Mouse (Mus musculus) ES-Bruce4 (cell line): ENCODE measurements around the gene Dnah10. TPM values are rescaled to one million over a fixed set of nuclear protein-coding genes. Genes with fewer than 3 reads are reported as not detected.

Source experiments
- H3K27ac ChIP-seq: 2 replicates; pipeline ENCODE4 v1.5.1; 2012; ENCODE audit warnings: low read length, inconsistent platforms; ENCODE audit not compliant: insufficient read depth
- H3K27me3 ChIP-seq: 2 replicates; pipeline ENCODE4 v1.6.1; 2012; ENCODE audit warnings: mild to moderate bottlenecking, low read length, inconsistent platforms; ENCODE audit not compliant: control insufficient read depth, poor library complexity, insufficient read depth, severe bottlenecking
- H3K36me3 ChIP-seq: 2 replicates; pipeline ENCODE4 v1.6.1; 2012; ENCODE audit warnings: inconsistent platforms, mild to moderate bottlenecking, low read length, moderate library complexity; ENCODE audit not compliant: control insufficient read depth, poor library complexity, insufficient read depth, severe bottlenecking
- H3K4me1 ChIP-seq: one replicate; pipeline ENCODE4 v1.8.1; 2011; ENCODE audit warnings: low read length; ENCODE audit not compliant: control insufficient read depth, insufficient read depth
- H3K4me3 ChIP-seq: 2 replicates; pipeline ENCODE4 v1.5.1; 2011; ENCODE audit warnings: low read depth, mild to moderate bottlenecking, low read length
- H3K9ac ChIP-seq: 2 replicates; pipeline ENCODE4 v1.6.1; 2012; ENCODE audit warnings: low read depth, mild to moderate bottlenecking, inconsistent platforms; ENCODE audit not compliant: poor library complexity, severe bottlenecking
- H3K9me3 ChIP-seq: replicated peaks from 2 replicates; pipeline ENCODE4 v1.6.1; 2012; ENCODE audit warnings: mild to moderate bottlenecking, low read length, inconsistent platforms; ENCODE audit not compliant: control insufficient read depth, poor library complexity, insufficient read depth, severe bottlenecking
- CTCF ChIP-seq: IDR thresholded peaks from one replicate; pipeline ENCODE4 v1.8.1; 2011; ENCODE audit warnings: low read depth, low read length
- EP300 ChIP-seq: IDR thresholded peaks from 2 replicates; pipeline ENCODE4 v1.6.1; 2011; ENCODE audit warnings: low read depth, low read length; ENCODE audit not compliant: insufficient read depth
- POLR2A ChIP-seq: IDR thresholded peaks from one replicate; pipeline ENCODE4 v1.8.1; 2011; ENCODE audit warnings: low read length; ENCODE audit not compliant: insufficient read depth
- polyA plus RNA-seq: library from polyadenylated mRNA; stranded (reverse); fragments of >200 nt; gene quantifications from 2 replicates; pipeline ENCODE4 v1.2.4, GENCODE M21; 2011; ENCODE audit warnings: low read depth; ENCODE audit not compliant: missing spikeins, insufficient read depth, insufficient read length

Dnah10 gene
- polyA plus RNA-seq, 1 experiment: 0.73 TPM

GRCm38 (mm10) chr5:124814797-124815196 lies 89.9 kb downstream of the Dnah10 start:
- Histone ChIP-seq H3K9ac (no peak overlapping the region), H3K27me3 (no peaks in the 10 kb centered on the region), H3K36me3 (no peaks in the 10 kb centered on the region), H3K27ac (no peak overlapping the region), H3K4me3 (no peak overlapping the region), H3K4me1 (no peaks in the 10 kb centered on the region), H3K9me3 (no peaks in the 10 kb centered on the region)
- TF ChIP-seq CTCF (no peak), POLR2A (no peak), EP300 (no peak)

GRCm38 (mm10) chr5:124817050-124817449 lies 92.2 kb downstream of the Dnah10 start:
- H3K27me3 ChIP-seq: no peaks in the 10 kb centered on the region
- 0 out of 2 replicates have a peak overlapping the region, but pooled peaks have one; percentile 4 for H3K4me3 ChIP-seq
- H3K9ac ChIP-seq: no peak overlapping the region
- no peak overlapping the region for H3K27ac ChIP-seq
- no peaks in the 10 kb centered on the region for H3K4me1 ChIP-seq
- no peaks in the 10 kb centered on the region for H3K36me3 ChIP-seq
- no peaks in the 10 kb centered on the region for H3K9me3 ChIP-seq
- TF ChIP-seq CTCF (no peak), POLR2A (no peak), EP300 (no peak)

GRCm38 (mm10) chr5:124822128-124822894 lies 97.4 kb downstream of the Dnah10 start:
- no peaks in the 10 kb centered on the region for H3K9me3 ChIP-seq
- no peak overlapping the region for H3K4me3 ChIP-seq
- no peak overlapping the region for H3K27ac ChIP-seq
- no peaks in the 10 kb centered on the region for H3K36me3 ChIP-seq
- H3K9ac ChIP-seq: no peak overlapping the region
- H3K4me1 ChIP-seq: no peaks in the 10 kb centered on the region
- TF ChIP-seq EP300 (no peak), CTCF (no peak), POLR2A (no peak)
- no peaks in the 10 kb centered on the region for H3K27me3 ChIP-seq

GRCm38 (mm10) chr5:124830331-124830730 lies 105.4 kb downstream of the Dnah10 start:
- no peak overlapping the region for H3K4me3 ChIP-seq
- H3K9ac ChIP-seq: no peak overlapping the region
- no peak overlapping the region for H3K27ac ChIP-seq
- TF ChIP-seq POLR2A (no peak), CTCF (no peak), EP300 (no peak)
- H3K9me3 ChIP-seq: no peaks in the 10 kb centered on the region
- no peaks in the 10 kb centered on the region for H3K36me3 ChIP-seq
- no peaks in the 10 kb centered on the region for H3K27me3 ChIP-seq
- H3K4me1 ChIP-seq: no peaks in the 10 kb centered on the region

- Histone ChIP-seq H3K9ac (no peak overlapping the region), H3K27ac (no peak overlapping the region), H3K4me1 (no peaks in the 10 kb centered on the region), H3K27me3 (no peaks in the 10 kb centered on the region), H3K4me3 (no peak overlapping the region), H3K9me3 (no peaks in the 10 kb centered on the region), H3K36me3 (no peaks in the 10 kb centered on the region)
- no peak for TF ChIP-seq EP300
- TF ChIP-seq POLR2A: no peak
- TF ChIP-seq CTCF: no peak
These were observed 110.3 kb downstream of the Dnah10 start for GRCm38 (mm10) chr5:124835218-124835617.

GRCm38 (mm10) chr5:124836075-124836474 lies 111.2 kb downstream of the Dnah10 start:
- Histone ChIP-seq H3K4me3 (no peak overlapping the region), H3K36me3 (no peaks in the 10 kb centered on the region), H3K27me3 (no peaks in the 10 kb centered on the region), H3K4me1 (no peaks in the 10 kb centered on the region), H3K9me3 (no peaks in the 10 kb centered on the region), H3K9ac (no peak overlapping the region), H3K27ac (no peak overlapping the region)
- TF ChIP-seq CTCF (no peak), EP300 (no peak), POLR2A (no peak)
